In genomic region chrX:73964363-73964762, GRCm38 (mm10) we compare ENCODE assay signal across 8 mouse cellular contexts. TPM values are rescaled to one million over a fixed set of nuclear protein-coding genes. Genes with fewer than 3 reads are reported as not detected.
A peak's percentile ranks its signal among the peaks of the same experiment; 100 is the strongest.
DNase-seq lines count a peak whose midpoint lies in the region; ATAC-seq and TF ChIP-seq lines count a peak whose summit lies in the region.

No protein-coding gene starts in this region.

- DNase-seq in cerebellum, adult 9-11 months, result peak; percentile 44
- DNase-seq in hindbrain, embryonic 11.5 days (ENCODE audit: low spot score), result no peak
- no peak for DNase-seq in liver, embryonic 11.5 days (ENCODE audit: low spot score)
- DNase-seq in midbrain, postnatal 0 days (ENCODE audit: low spot score), result no peak
- DNase-seq in layer of hippocampus, adult 11-12 months (ENCODE audit: low spot score), result no peak
- DNase-seq in urinary bladder, adult 18-20 months (ENCODE audit: low spot score in 2 of 2), result no peak

- H3K27ac ChIP-seq in bone marrow macrophage, adult 2 months (ENCODE audit: insufficient read depth, low read depth, low read length), result peak overlapping the region; percentile 99
- no peak overlapping the region for H3K27ac ChIP-seq in hindbrain, embryonic 11.5 days (ENCODE audit: low read depth, low read length)
- peak overlapping the region; percentile 98; the same call in 1 of the 2 replicates for H3K27ac ChIP-seq in liver, embryonic 11.5 days (ENCODE audit: low read depth, low read length)
- H3K27ac ChIP-seq in midbrain, postnatal 0 days (ENCODE audit: low read depth, low read length), result no peak overlapping the region

- H3K4me1 ChIP-seq in bone marrow macrophage, adult 2 months (ENCODE audit: control insufficient read depth, insufficient read depth, low read length), result peaks cover 29% of the 10 kb centered on the region
- H3K4me1 ChIP-seq in hindbrain, embryonic 11.5 days (replicated peaks; ENCODE audit: control insufficient read depth, insufficient read depth, low read length), result no peaks in the 10 kb centered on the region
- peaks cover 18% of the 10 kb centered on the region for H3K4me1 ChIP-seq in liver, embryonic 11.5 days (replicated peaks; ENCODE audit: control insufficient read depth, insufficient read depth, low read length)
- H3K4me1 ChIP-seq in midbrain, postnatal 0 days (ENCODE audit: insufficient read depth, low read length), result peaks cover 3% of the 10 kb centered on the region; the same call in 1 of the 2 replicates

- TF ChIP-seq CTCF in bone marrow macrophage, adult 2 months (IDR thresholded peaks at IDR 0.05; ENCODE audit: low read depth, low read length), result no peak
- no peak for TF ChIP-seq CTCF in midbrain, postnatal 0 days (IDR thresholded peaks at IDR 0.05)

- TF ChIP-seq POLR2A in bone marrow macrophage, adult 2 months (IDR thresholded peaks at IDR 0.05; ENCODE audit: borderline replicate concordance, low read depth, low read length), result no peak

- 60% methylated on average over 3 of the region's 3 CpGs for WGBS in hindbrain, embryonic 11.5 days
- 16% methylated on average over 3 of the region's 3 CpGs for WGBS in liver, embryonic 11.5 days
- WGBS in midbrain, postnatal 0 days, result 46% methylated on average over 3 of the region's 3 CpGs

- H3K4me2 ChIP-seq in hindbrain, embryonic 11.5 days (replicated peaks; ENCODE audit: low read depth, low read length), result peak overlapping the region; percentile 55
- H3K4me2 ChIP-seq in liver, embryonic 11.5 days, result peak overlapping the region; percentile 87
- H3K4me2 ChIP-seq in midbrain, postnatal 0 days (ENCODE audit: low read depth, low read length, poor library complexity, severe bottlenecking), result peak overlapping the region; percentile 69

- ATAC-seq in cerebellum, adult (ENCODE audit: insufficient number of reproducible peaks, low FRiP score, low TSS enrichment), result no peak
- no peak for ATAC-seq in hindbrain, embryonic 11.5 days (ENCODE audit: low FRiP score)
- 0 out of 2 replicates have a peak, but pooled peaks have one; percentile 27 for ATAC-seq in liver, embryonic 11.5 days (replicated peaks; ENCODE audit: low FRiP score)
- ATAC-seq in midbrain, postnatal 0 days (ENCODE audit: low FRiP score), result no peak

- no peaks in the 10 kb centered on the region for H3K9me3 ChIP-seq in hindbrain, embryonic 11.5 days (ENCODE audit: control insufficient read depth, low read length)
- no peaks in the 10 kb centered on the region for H3K9me3 ChIP-seq in liver, embryonic 11.5 days (ENCODE audit: control insufficient read depth, low read length)
- H3K9me3 ChIP-seq in midbrain, postnatal 0 days (ENCODE audit: low read length), result no peaks in the 10 kb centered on the region

- H3K9ac ChIP-seq in hindbrain, embryonic 11.5 days (ENCODE audit: low read depth, low read length), result peak overlapping the region; percentile 31; the same call in 1 of the 2 replicates
- peak overlapping the region; percentile 86 for H3K9ac ChIP-seq in liver, embryonic 11.5 days (ENCODE audit: low read depth, low read length)
- peak overlapping the region; percentile 50 for H3K9ac ChIP-seq in midbrain, postnatal 0 days (replicated peaks; ENCODE audit: low read length, poor library complexity, severe bottlenecking)

- no peaks in the 10 kb centered on the region; the same call in 1 of the 2 replicates for H3K27me3 ChIP-seq in hindbrain, embryonic 11.5 days (ENCODE audit: control insufficient read depth, insufficient read depth, low read length)
- H3K27me3 ChIP-seq in liver, embryonic 11.5 days (replicated peaks; ENCODE audit: control insufficient read depth, insufficient read depth, low read length), result peaks cover 9% of the 10 kb centered on the region
- H3K27me3 ChIP-seq in midbrain, postnatal 0 days (ENCODE audit: insufficient read depth, low read length), result no peaks in the 10 kb centered on the region

- H3K4me3 ChIP-seq in bone marrow macrophage, adult 2 months (ENCODE audit: insufficient read depth, low read length), result peak overlapping the region; percentile 94
- peak overlapping the region; percentile 70 for H3K4me3 ChIP-seq in hindbrain, embryonic 11.5 days (ENCODE audit: low read depth, low read length)
- peak overlapping the region; percentile 79 for H3K4me3 ChIP-seq in liver, embryonic 11.5 days (ENCODE audit: low read depth, low read length)
- peak overlapping the region; percentile 58 for H3K4me3 ChIP-seq in midbrain, postnatal 0 days (ENCODE audit: low read depth, low read length)

- no peaks in the 10 kb centered on the region for H3K36me3 ChIP-seq in hindbrain, embryonic 11.5 days (ENCODE audit: control insufficient read depth, insufficient read depth, low read length)
- peaks cover 6% of the 10 kb centered on the region; the same call in 1 of the 2 replicates for H3K36me3 ChIP-seq in liver, embryonic 11.5 days (ENCODE audit: control insufficient read depth, insufficient read depth, low read length)
- H3K36me3 ChIP-seq in midbrain, postnatal 0 days (ENCODE audit: insufficient read depth, low read length), result no peaks in the 10 kb centered on the region

RNA-seq across cellular contexts. Expression of gene Hcfc1, which starts 1.8 kb away (rescaled TPM):
- polyA plus RNA-seq in bone marrow macrophage, adult 2 months (2012; ENCODE audit: insufficient read depth, insufficient read length, missing spikeins), result 37.1 and 39.9 TPM in 2 replicates
- polyA plus RNA-seq in hindbrain, embryonic 11.5 days (2014; fragmentation: Nextera tagmentation; extraction: Ambion mirVana), result 72.9 and 77.2 TPM in 2 replicates
- polyA plus RNA-seq in liver, embryonic 11.5 days (2014; fragmentation: Nextera tagmentation; extraction: Ambion mirVana), result 68.6 and 72.8 TPM in 2 replicates
- total RNA-seq in midbrain, postnatal 0 days (2014; rRNA removed), result 101 and 111 TPM in 2 replicates
- 30.3 and 33.2 TPM in 2 replicates for polyA plus RNA-seq in midbrain, postnatal 0 days (2015; fragmentation: Nextera tagmentation; extraction: Ambion mirVana)

RNA-seq across cellular contexts. Expression of gene Renbp, which starts 33.7 kb away (rescaled TPM):
- 162 and 175 TPM in 2 replicates for polyA plus RNA-seq in bone marrow macrophage, adult 2 months (2012; ENCODE audit: insufficient read depth, insufficient read length, missing spikeins)
- polyA plus RNA-seq in hindbrain, embryonic 11.5 days (2014; fragmentation: Nextera tagmentation; extraction: Ambion mirVana), result 17.5 and 18.7 TPM in 2 replicates
- polyA plus RNA-seq in liver, embryonic 11.5 days (2014; fragmentation: Nextera tagmentation; extraction: Ambion mirVana), result 30.3 and 32.5 TPM in 2 replicates
- total RNA-seq in midbrain, postnatal 0 days (2014; rRNA removed), result 3.3 and 8.8 TPM in 2 replicates
- 10.3 and 12.5 TPM in 2 replicates for polyA plus RNA-seq in midbrain, postnatal 0 days (2015; fragmentation: Nextera tagmentation; extraction: Ambion mirVana)

RNA-seq across cellular contexts. Expression of gene Naa10, which starts 42.6 kb away (rescaled TPM):
- polyA plus RNA-seq in bone marrow macrophage, adult 2 months (2012; ENCODE audit: insufficient read depth, insufficient read length, missing spikeins), result 29.6 and 34.5 TPM in 2 replicates
- 117 and 126 TPM in 2 replicates for polyA plus RNA-seq in hindbrain, embryonic 11.5 days (2014; fragmentation: Nextera tagmentation; extraction: Ambion mirVana)
- 210 TPM in 2 replicates for polyA plus RNA-seq in liver, embryonic 11.5 days (2014; fragmentation: Nextera tagmentation; extraction: Ambion mirVana)
- total RNA-seq in midbrain, postnatal 0 days (2014; rRNA removed), result 47.7 and 83.0 TPM in 2 replicates
- 77.5 and 81.8 TPM in 2 replicates for polyA plus RNA-seq in midbrain, postnatal 0 days (2015; fragmentation: Nextera tagmentation; extraction: Ambion mirVana)

RNA-seq across cellular contexts. Expression of gene Arhgap4, which starts 42.7 kb away (rescaled TPM):
- 102 and 106 TPM in 2 replicates for polyA plus RNA-seq in bone marrow macrophage, adult 2 months (2012; ENCODE audit: insufficient read depth, insufficient read length, missing spikeins)
- 0.99 and 2.3 TPM in 2 replicates for polyA plus RNA-seq in hindbrain, embryonic 11.5 days (2014; fragmentation: Nextera tagmentation; extraction: Ambion mirVana)
- polyA plus RNA-seq in liver, embryonic 11.5 days (2014; fragmentation: Nextera tagmentation; extraction: Ambion mirVana), result 10.2 and 12.9 TPM in 2 replicates
- 4.8 and 5.6 TPM in 2 replicates for total RNA-seq in midbrain, postnatal 0 days (2014; rRNA removed)
- 1.3 and 1.4 TPM in 2 replicates for polyA plus RNA-seq in midbrain, postnatal 0 days (2015; fragmentation: Nextera tagmentation; extraction: Ambion mirVana)

RNA-seq across cellular contexts. Expression of gene Irak1, which starts 59.4 kb away (rescaled TPM):
- 66.7 and 69.6 TPM in 2 replicates for polyA plus RNA-seq in bone marrow macrophage, adult 2 months (2012; ENCODE audit: insufficient read depth, insufficient read length, missing spikeins)
- polyA plus RNA-seq in hindbrain, embryonic 11.5 days (2014; fragmentation: Nextera tagmentation; extraction: Ambion mirVana), result 27.4 and 31.6 TPM in 2 replicates
- polyA plus RNA-seq in liver, embryonic 11.5 days (2014; fragmentation: Nextera tagmentation; extraction: Ambion mirVana), result 51.8 and 61.0 TPM in 2 replicates
- total RNA-seq in midbrain, postnatal 0 days (2014; rRNA removed), result 57.2 and 59.1 TPM in 2 replicates
- 33.5 and 35.6 TPM in 2 replicates for polyA plus RNA-seq in midbrain, postnatal 0 days (2015; fragmentation: Nextera tagmentation; extraction: Ambion mirVana)

Comparison
In these comparisons a context has a peak if more than half of its experiments do, and no peak if none do; other contexts are left out.
1. H3K27ac ChIP-seq: peak in bone marrow macrophage, adult 2 months (single experiment) and liver, embryonic 11.5 days (single experiment); none in hindbrain, embryonic 11.5 days (single experiment) and midbrain, postnatal 0 days (single experiment).
2. H3K9ac ChIP-seq: peak in every context shown above with its lines; median percentile 86 in liver, embryonic 11.5 days; 50 in midbrain, postnatal 0 days; 31 in hindbrain, embryonic 11.5 days.
3. Peak in every context shown above with its lines, with median percentiles within 50 percentile points of each other: H3K4me3 ChIP-seq and H3K4me2 ChIP-seq.